Mouse (Mus musculus) fat pad, adult 2 months (tissue): Measurements from ENCODE around the gene Heatr4.
A peak's percentile ranks its signal among the peaks of the same experiment; 100 is the strongest.
"Not testable (repeated sequence)": the region's sequence is repeated elsewhere in the genome, so short reads cannot be mapped to it uniquely, and the experiment has no call there.

Experiments used
- DNase-seq: peaks from one replicate; pipeline ENCODE4 v3.0.0-alpha.2; 2011; ENCODE audit warnings: low read depth, low spot score; ENCODE audit errors: extremely low read depth

Heatr4 gene

GRCm38 (mm10) chr12:83984752-83985151 is at the start of gene Heatr4:
Heatr4 (minus strand) TSS chr12:83984852.
- DNase-seq: no peak

GRCm38 (mm10) chr12:84034108-84034507 is 49.5 kb upstream of the Heatr4 start:
- DNase-seq: no peak

GRCm38 (mm10) chr12:84033302-84033701 is 48.6 kb upstream of the Heatr4 start:
- not testable (repeated sequence) for DNase-seq

GRCm38 (mm10) chr12:84032854-84033253 is 48.2 kb upstream of the Heatr4 start:
- DNase-seq: no peak

- DNase-seq: no peak
Measured at GRCm38 (mm10) chr12:84030659-84031332, 46.1 kb upstream of the Heatr4 start.

GRCm38 (mm10) chr12:84029043-84029442 is 44.4 kb upstream of the Heatr4 start:
- not testable (repeated sequence) for DNase-seq

- DNase-seq: not testable (repeated sequence)
Measured at GRCm38 (mm10) chr12:84028328-84028727, 43.7 kb upstream of the Heatr4 start.

- no peak for DNase-seq
Measured at GRCm38 (mm10) chr12:84025888-84026287, 41.2 kb upstream of the Heatr4 start.

GRCm38 (mm10) chr12:84023052-84023745 is 38.5 kb upstream of the Heatr4 start:
- no peak for DNase-seq

- not testable (repeated sequence) for DNase-seq
Measured at GRCm38 (mm10) chr12:84022266-84022665, 37.6 kb upstream of the Heatr4 start.

GRCm38 (mm10) chr12:84020528-84020927 is 35.9 kb upstream of the Heatr4 start:
- not testable (repeated sequence) for DNase-seq

- no peak for DNase-seq
Measured at GRCm38 (mm10) chr12:84013701-84014100, 29.0 kb upstream of the Heatr4 start.

- no peak for DNase-seq
Measured at GRCm38 (mm10) chr12:84013130-84013529, 28.5 kb upstream of the Heatr4 start.

GRCm38 (mm10) chr12:84011251-84012040 is 26.8 kb upstream of the Heatr4 start:
- DNase-seq: no peak

GRCm38 (mm10) chr12:84010201-84010600 is 25.5 kb upstream of the Heatr4 start:
- DNase-seq: no peak

- DNase-seq: peak; percentile 97
Measured at GRCm38 (mm10) chr12:84009171-84009965, 24.7 kb upstream of the Heatr4 start, which contains the start of gene Acot1. Acot1 (plus strand) TSS chr12:84009490.

- no peak for DNase-seq
Measured at GRCm38 (mm10) chr12:84008729-84009128, 24.1 kb upstream of the Heatr4 start.

GRCm38 (mm10) chr12:84008251-84008650 is 23.6 kb upstream of the Heatr4 start:
- no peak for DNase-seq

- no peak for DNase-seq
Measured at GRCm38 (mm10) chr12:84003866-84004265, 19.2 kb upstream of the Heatr4 start.

GRCm38 (mm10) chr12:84000418-84000817 is 15.8 kb upstream of the Heatr4 start:
- no peak for DNase-seq

- DNase-seq: not testable (repeated sequence)
Measured at GRCm38 (mm10) chr12:83999237-83999636, 14.6 kb upstream of the Heatr4 start.
